Mouse (Mus musculus): Measurements from ENCODE around the gene Rapgef1. TPM values are rescaled to one million over a fixed set of nuclear protein-coding genes. Genes with fewer than 3 reads are reported as not detected.

Gene Rapgef1
- total RNA-seq, 1 experiment, result 48.5 TPM

DNA sequence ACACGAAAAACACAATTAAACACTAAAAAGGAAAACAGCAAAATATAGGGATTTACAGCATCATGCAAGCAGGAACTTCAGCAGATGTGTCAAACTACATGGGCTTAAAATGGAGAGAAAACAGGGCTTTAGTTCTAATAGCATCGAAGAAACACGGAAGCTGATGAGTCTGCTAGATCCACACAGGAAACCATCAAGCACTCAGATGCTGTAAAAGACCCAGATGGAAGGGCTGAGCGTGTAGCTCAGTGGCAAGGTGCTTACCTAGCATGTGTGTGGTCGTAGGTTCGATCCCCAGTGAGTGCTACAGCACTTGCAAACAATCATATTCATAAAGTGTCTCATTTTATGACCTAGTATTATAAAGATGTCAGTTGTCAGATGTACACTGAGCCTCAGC is 121.7 kb downstream of the Rapgef1 start:
- H3K36me3 ChIP-seq (ENCODE audit: control insufficient read depth, insufficient read depth, low read length, poor library complexity, severe bottlenecking), result peaks cover 30% of the 10 kb centered on the region
- H3K9me3 ChIP-seq (ENCODE audit: control insufficient read depth, insufficient read depth, low read depth, low read length), result no peaks in the 10 kb centered on the region
- in situ Hi-C loops (cut with MboI; ENCODE audit: low sequenced_read_pairs in 2 of 2, unreplicated experiment in 2 of 2), result no loop called here
- no peak overlapping the region for H3K9ac ChIP-seq (ENCODE audit: insufficient read depth, low read depth, low read length, poor library complexity, severe bottlenecking)
- no peak overlapping the region for H3K27ac ChIP-seq (ENCODE audit: insufficient read depth, low read depth, low read length, poor library complexity, severe bottlenecking)
- peaks cover 3 to 17% of the 10 kb centered on the region in 2 experiments; a peak in 2 of 4 replicates for H3K4me1 ChIP-seq (ENCODE audit: control insufficient read depth in 2 of 2, insufficient read depth in 2 of 2, low read length in 2 of 2, poor library complexity in 1 of 2)
- DNase-seq (ENCODE audit: low read depth, low spot score), result no peak
- TF ChIP-seq ZC3H11A (IDR thresholded peaks at IDR 0.05; ENCODE audit: borderline replicate concordance, low read depth, low read length) (no peak), MAFK (IDR thresholded peaks at IDR 0.05; ENCODE audit: insufficient read depth, low read depth, low read length) (no peak), CHD2 (IDR thresholded peaks at IDR 0.05; ENCODE audit: low read depth, low read length) (no peak), HCFC1 (IDR thresholded peaks at IDR 0.05; ENCODE audit: borderline replicate concordance, insufficient read depth, low read length) (no peak), ZNF384 (IDR thresholded peaks at IDR 0.05; ENCODE audit: low read depth, low read length) (no peak)
- no peak overlapping the region for H3K4me3 ChIP-seq (ENCODE audit: insufficient read depth in 1 of 2, low read depth in 1 of 2, low read length in 2 of 2, poor library complexity in 1 of 2, severe bottlenecking in 1 of 2)

- Histone ChIP-seq H3K4me1 (ENCODE audit: control insufficient read depth in 2 of 2, insufficient read depth in 2 of 2, low read length in 2 of 2, poor library complexity in 1 of 2) (peaks cover 3 to 24% of the 10 kb centered on the region in 2 experiments; a peak in 2 of 4 replicates), H3K4me3 (ENCODE audit: insufficient read depth in 1 of 2, low read depth in 1 of 2, low read length in 2 of 2, poor library complexity in 1 of 2, severe bottlenecking in 1 of 2) (no peak overlapping the region), H3K9me3 (ENCODE audit: control insufficient read depth, insufficient read depth, low read depth, low read length) (no peaks in the 10 kb centered on the region), H3K36me3 (ENCODE audit: control insufficient read depth, insufficient read depth, low read length, poor library complexity, severe bottlenecking) (peaks cover 5% of the 10 kb centered on the region; the same call in 1 of the 2 replicates), H3K9ac (ENCODE audit: insufficient read depth, low read depth, low read length, poor library complexity, severe bottlenecking) (no peak overlapping the region), H3K27ac (ENCODE audit: insufficient read depth, low read depth, low read length, poor library complexity, severe bottlenecking) (no peak overlapping the region)
- DNase-seq (ENCODE audit: low read depth, low spot score), result no peak
- in situ Hi-C loops (cut with MboI; ENCODE audit: low sequenced_read_pairs in 2 of 2, unreplicated experiment in 2 of 2), result no loop called here
- TF ChIP-seq ZNF384 (IDR thresholded peaks at IDR 0.05; ENCODE audit: low read depth, low read length) (peak; percentile 77; the same call in 1 of the 2 replicates), HCFC1 (IDR thresholded peaks at IDR 0.05; ENCODE audit: borderline replicate concordance, insufficient read depth, low read length) (no peak)
These were observed 124.7 kb downstream of the Rapgef1 start for GRCm38 (mm10) chr2:29744256-29744655.

- Histone ChIP-seq H3K36me3 (ENCODE audit: control insufficient read depth, insufficient read depth, low read length, poor library complexity, severe bottlenecking) (no peaks in the 10 kb centered on the region), H3K9me3 (ENCODE audit: control insufficient read depth, insufficient read depth, low read depth, low read length) (no peaks in the 10 kb centered on the region), H3K4me3 (ENCODE audit: insufficient read depth in 1 of 2, low read depth in 1 of 2, low read length in 2 of 2, poor library complexity in 1 of 2, severe bottlenecking in 1 of 2) (peak overlapping the region; percentile 67 to 73), H3K4me1 (ENCODE audit: control insufficient read depth in 2 of 2, insufficient read depth in 2 of 2, low read length in 2 of 2, poor library complexity in 1 of 2) (peaks cover 3 to 23% of the 10 kb centered on the region in 2 experiments; a peak in 2 of 4 replicates), H3K9ac (ENCODE audit: insufficient read depth, low read depth, low read length, poor library complexity, severe bottlenecking) (peak overlapping the region; percentile 72), H3K27ac (ENCODE audit: insufficient read depth, low read depth, low read length, poor library complexity, severe bottlenecking) (no peak overlapping the region)
- no peak for TF ChIP-seq CHD2 (IDR thresholded peaks at IDR 0.05; ENCODE audit: low read depth, low read length)
- TF ChIP-seq MAFK (IDR thresholded peaks at IDR 0.05; ENCODE audit: insufficient read depth, low read depth, low read length), result no peak
- no peak for TF ChIP-seq ZNF384 (IDR thresholded peaks at IDR 0.05; ENCODE audit: low read depth, low read length)
- TF ChIP-seq HCFC1 (IDR thresholded peaks at IDR 0.05; ENCODE audit: borderline replicate concordance, insufficient read depth, low read length), result no peak
- no peak for TF ChIP-seq ZC3H11A (IDR thresholded peaks at IDR 0.05; ENCODE audit: borderline replicate concordance, low read depth, low read length)
- in situ Hi-C loops (cut with MboI; ENCODE audit: low sequenced_read_pairs in 2 of 2, unreplicated experiment in 2 of 2), result no loop called here
- no peak for DNase-seq (ENCODE audit: low read depth, low spot score)
These were observed 127.8 kb downstream of the Rapgef1 start for GRCm38 (mm10) chr2:29747188-29747782.

DNA sequence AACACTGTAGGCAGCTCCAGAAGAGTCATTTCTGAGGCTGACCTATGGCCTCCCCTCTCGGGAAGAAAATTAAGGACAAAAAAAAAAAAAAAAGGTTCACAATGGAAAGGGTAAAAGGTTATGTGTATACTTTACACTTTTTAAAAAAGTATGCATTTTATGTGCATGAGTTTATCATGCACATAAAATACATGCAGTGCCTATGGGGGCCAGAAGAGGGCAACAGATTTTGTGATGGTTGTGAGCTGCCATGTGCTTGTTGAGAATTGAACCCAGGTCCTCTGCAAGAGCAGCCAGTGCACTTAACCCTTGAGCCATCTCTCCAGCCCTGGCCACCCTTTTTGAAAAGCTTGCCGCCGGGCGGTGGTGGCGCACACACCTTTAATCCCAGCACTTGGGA is 128.3 kb downstream of the Rapgef1 start:
- in situ Hi-C loops (cut with MboI; ENCODE audit: low sequenced_read_pairs in 2 of 2, unreplicated experiment in 2 of 2), result no loop called here
- peak overlapping the region; percentile 72; the same call in 1 of the 2 replicates for H3K9ac ChIP-seq (ENCODE audit: insufficient read depth, low read depth, low read length, poor library complexity, severe bottlenecking)
- H3K4me3 ChIP-seq (ENCODE audit: insufficient read depth in 1 of 2, low read depth in 1 of 2, low read length in 2 of 2, poor library complexity in 1 of 2, severe bottlenecking in 1 of 2), result peak overlapping the region in 1 of 2 experiments; percentile 67; a peak in 3 of 4 replicates
- H3K4me1 ChIP-seq (ENCODE audit: control insufficient read depth in 2 of 2, insufficient read depth in 2 of 2, low read length in 2 of 2, poor library complexity in 1 of 2), result peaks cover 3 to 23% of the 10 kb centered on the region in 2 experiments; a peak in 2 of 4 replicates
- no peak for TF ChIP-seq CHD2 (IDR thresholded peaks at IDR 0.05; ENCODE audit: low read depth, low read length)
- no peak for TF ChIP-seq MAFK (IDR thresholded peaks at IDR 0.05; ENCODE audit: insufficient read depth, low read depth, low read length)
- peak; percentile 93 for TF ChIP-seq ZNF384 (IDR thresholded peaks at IDR 0.05; ENCODE audit: low read depth, low read length)
- TF ChIP-seq HCFC1 (IDR thresholded peaks at IDR 0.05; ENCODE audit: borderline replicate concordance, insufficient read depth, low read length), result no peak
- TF ChIP-seq ZC3H11A (IDR thresholded peaks at IDR 0.05; ENCODE audit: borderline replicate concordance, low read depth, low read length), result 0 out of 2 replicates have a peak, but pooled peaks have one; percentile 19
- H3K9me3 ChIP-seq (ENCODE audit: control insufficient read depth, insufficient read depth, low read depth, low read length), result no peaks in the 10 kb centered on the region
- no peaks in the 10 kb centered on the region for H3K36me3 ChIP-seq (ENCODE audit: control insufficient read depth, insufficient read depth, low read length, poor library complexity, severe bottlenecking)
- no peak overlapping the region for H3K27ac ChIP-seq (ENCODE audit: insufficient read depth, low read depth, low read length, poor library complexity, severe bottlenecking)
- DNase-seq (ENCODE audit: low read depth, low spot score), result no peak

All from ES-E14 (cell line).